Mouse (Mus musculus): ENCODE measurements around the gene Ceacam15. TPM values are rescaled to one million over a fixed set of nuclear protein-coding genes. Genes with fewer than 3 reads are reported as not detected.

The Ceacam15 gene
- not detected for polyA plus RNA-seq (2015; fragmentation: Illumina TruSeq; extraction: RNeasy Lipid Tissue Mini Kit (QIAGEN cat#74804); ENCODE audit: insufficient read depth, low replicate concordance)

DNA sequence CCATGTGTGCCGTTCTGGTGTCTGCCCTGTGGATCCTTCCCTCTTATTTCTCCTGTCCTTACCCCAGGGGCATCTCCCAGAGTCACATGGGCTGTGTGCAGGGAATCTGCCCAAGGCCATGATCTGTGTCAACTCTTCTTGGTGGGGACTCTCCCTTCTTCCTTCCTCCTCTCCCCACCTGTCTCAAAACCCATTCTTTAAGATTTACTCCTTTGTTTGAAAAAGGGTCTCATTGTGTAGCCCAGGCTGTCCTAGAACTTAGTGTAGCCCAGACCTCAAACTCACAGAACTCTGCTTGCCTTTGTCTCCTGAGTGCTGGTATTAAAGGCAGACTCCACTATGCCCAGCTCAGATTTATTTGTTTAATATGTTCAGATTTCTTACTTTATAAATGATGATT lies at the start of gene Ceacam15:
Gene Ceacam15 (minus strand): TSS at position 101 of the 400 bp plus-strand sequence.

DNA sequence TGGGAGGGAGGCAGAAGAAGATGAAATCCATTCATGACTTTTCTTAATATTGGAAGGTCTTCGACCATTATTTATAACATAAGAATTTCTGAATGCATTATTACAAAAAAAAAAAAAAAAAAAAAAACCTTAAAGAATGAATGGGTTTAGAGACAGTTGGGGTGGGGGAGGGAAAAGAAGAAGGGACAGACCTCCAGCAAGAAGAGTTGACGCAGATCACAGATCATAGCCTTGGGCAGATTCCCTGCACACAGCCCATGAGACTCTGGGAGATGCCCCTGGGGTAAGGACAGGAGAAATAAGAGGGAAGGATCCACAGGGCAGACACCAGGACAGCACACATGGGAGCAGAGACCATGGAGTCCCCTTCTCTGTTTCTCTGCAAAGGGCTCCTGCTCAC lies 46.1 kb upstream of the Ceacam15 start, which contains the start of gene Ceacam9:
Gene Ceacam9 (plus strand): TSS at position 301 of the 400 bp plus-strand sequence.

Other genes starting within 250 kb of the Ceacam15 start
- gene Tmem160, start 222.9 kb downstream of the Ceacam15 start, polyA plus RNA-seq (2015; fragmentation: Illumina TruSeq; extraction: RNeasy Lipid Tissue Mini Kit (QIAGEN cat#74804); ENCODE audit: insufficient read depth, low replicate concordance), result 3.3 TPM
- not detected for gene Npas1, start 198.0 kb downstream of the Ceacam15 start, polyA plus RNA-seq (2015; fragmentation: Illumina TruSeq; extraction: RNeasy Lipid Tissue Mini Kit (QIAGEN cat#74804); ENCODE audit: insufficient read depth, low replicate concordance)
- 12.9 TPM for gene Arhgap35, start 60.7 kb downstream of the Ceacam15 start, polyA plus RNA-seq (2015; fragmentation: Illumina TruSeq; extraction: RNeasy Lipid Tissue Mini Kit (QIAGEN cat#74804); ENCODE audit: insufficient read depth, low replicate concordance)
- gene Ceacam9, start 46.2 kb upstream of the Ceacam15 start, polyA plus RNA-seq (2015; fragmentation: Illumina TruSeq; extraction: RNeasy Lipid Tissue Mini Kit (QIAGEN cat#74804); ENCODE audit: insufficient read depth, low replicate concordance), result not detected
- gene Ap2s1, start 62.7 kb upstream of the Ceacam15 start, polyA plus RNA-seq (2015; fragmentation: Illumina TruSeq; extraction: RNeasy Lipid Tissue Mini Kit (QIAGEN cat#74804); ENCODE audit: insufficient read depth, low replicate concordance), result 119 TPM
- 164 TPM for gene Slc1a5, start 105.6 kb upstream of the Ceacam15 start, polyA plus RNA-seq (2015; fragmentation: Illumina TruSeq; extraction: RNeasy Lipid Tissue Mini Kit (QIAGEN cat#74804); ENCODE audit: insufficient read depth, low replicate concordance)
- gene Strn4, start 140.2 kb upstream of the Ceacam15 start, polyA plus RNA-seq (2015; fragmentation: Illumina TruSeq; extraction: RNeasy Lipid Tissue Mini Kit (QIAGEN cat#74804); ENCODE audit: insufficient read depth, low replicate concordance), result 59.6 TPM
- 19.8 TPM for gene Fkrp, start 141.0 kb upstream of the Ceacam15 start, polyA plus RNA-seq (2015; fragmentation: Illumina TruSeq; extraction: RNeasy Lipid Tissue Mini Kit (QIAGEN cat#74804); ENCODE audit: insufficient read depth, low replicate concordance)
- gene Prkd2, start 167.2 kb upstream of the Ceacam15 start, polyA plus RNA-seq (2015; fragmentation: Illumina TruSeq; extraction: RNeasy Lipid Tissue Mini Kit (QIAGEN cat#74804); ENCODE audit: insufficient read depth, low replicate concordance), result 58.1 TPM
- 2.7 TPM for gene Dact3, start 199.6 kb upstream of the Ceacam15 start, polyA plus RNA-seq (2015; fragmentation: Illumina TruSeq; extraction: RNeasy Lipid Tissue Mini Kit (QIAGEN cat#74804); ENCODE audit: insufficient read depth, low replicate concordance)
- 2.4 TPM for gene Gng8, start 216.1 kb upstream of the Ceacam15 start, polyA plus RNA-seq (2015; fragmentation: Illumina TruSeq; extraction: RNeasy Lipid Tissue Mini Kit (QIAGEN cat#74804); ENCODE audit: insufficient read depth, low replicate concordance)
- gene Ptgir, start 230.8 kb upstream of the Ceacam15 start, polyA plus RNA-seq (2015; fragmentation: Illumina TruSeq; extraction: RNeasy Lipid Tissue Mini Kit (QIAGEN cat#74804); ENCODE audit: insufficient read depth, low replicate concordance), result 5.6 TPM
- gene Calm3, start 248.4 kb upstream of the Ceacam15 start, polyA plus RNA-seq (2015; fragmentation: Illumina TruSeq; extraction: RNeasy Lipid Tissue Mini Kit (QIAGEN cat#74804); ENCODE audit: insufficient read depth, low replicate concordance), result 168 TPM